Mouse (Mus musculus): ENCODE data around the gene Mphosph8. TPM values are rescaled to one million over a fixed set of nuclear protein-coding genes. Genes with fewer than 3 reads are reported as not detected.
A peak's percentile ranks its signal among the peaks of the same experiment; 100 is the strongest.

Gene Mphosph8
- 8.4 and 10.7 TPM in 2 replicates for polyA plus RNA-seq (2015; fragmentation: Nextera tagmentation; extraction: Ambion mirVana)

GRCm38 (mm10) chr14:56667969-56668802, at the start of gene Mphosph8:
Gene Mphosph8, plus strand, starts transcription at chr14:56668248.
- H3K27me3 ChIP-seq (ENCODE audit: control insufficient read depth, insufficient read depth, low read depth, low read length): no peaks in the 10 kb centered on the region
- H3K27ac ChIP-seq (ENCODE audit: low read length): peak within 1 kb of the TSS; percentile 88
- peak within 1 kb of the TSS; percentile 90 for H3K9ac ChIP-seq (ENCODE audit: low read depth, low read length)
- H3K9me3 ChIP-seq (replicated peaks; ENCODE audit: control insufficient read depth, low read length): no peaks in the 10 kb centered on the region
- WGBS (ENCODE audit: insufficient replicate concordance): under 1% methylated on average over 70 of the region's 70 CpGs
- ATAC-seq (ENCODE audit: low read depth): peak; percentile 99
- peaks cover 4% of the 10 kb centered on the region for H3K36me3 ChIP-seq (ENCODE audit: control insufficient read depth, insufficient read depth)
- peaks cover 13% of the 10 kb centered on the region for H3K4me1 ChIP-seq (ENCODE audit: control insufficient read depth, low read depth, low read length)
- peak within 1 kb of the TSS; percentile 89 for H3K4me3 ChIP-seq (ENCODE audit: low read depth, low read length)
- H3K4me2 ChIP-seq (ENCODE audit: low read depth, low read length): peak within 1 kb of the TSS; percentile 86

GRCm38 (mm10) chr14:56620425-56620824, 47.6 kb upstream of the Mphosph8 start:
- peak overlapping the region; percentile 74 for H3K27ac ChIP-seq (ENCODE audit: low read length)
- no peaks in the 10 kb centered on the region for H3K27me3 ChIP-seq (ENCODE audit: control insufficient read depth, insufficient read depth, low read depth, low read length)
- 65% methylated on average over 8 of the region's 8 CpGs for WGBS (ENCODE audit: insufficient replicate concordance)
- peak; percentile 97 for ATAC-seq (ENCODE audit: low read depth)
- no peaks in the 10 kb centered on the region for H3K9me3 ChIP-seq (replicated peaks; ENCODE audit: control insufficient read depth, low read length)
- 0 out of 2 replicates have a peak overlapping the region, but pooled peaks have one; percentile 13 for H3K4me3 ChIP-seq (ENCODE audit: low read depth, low read length)
- no peak overlapping the region for H3K9ac ChIP-seq (ENCODE audit: low read depth, low read length)
- H3K4me2 ChIP-seq (ENCODE audit: low read depth, low read length): peak overlapping the region; percentile 27; the same call in 1 of the 2 replicates
- H3K4me1 ChIP-seq (ENCODE audit: control insufficient read depth, low read depth, low read length): no peaks in the 10 kb centered on the region
- H3K36me3 ChIP-seq (ENCODE audit: control insufficient read depth, insufficient read depth): no peaks in the 10 kb centered on the region

DNA sequence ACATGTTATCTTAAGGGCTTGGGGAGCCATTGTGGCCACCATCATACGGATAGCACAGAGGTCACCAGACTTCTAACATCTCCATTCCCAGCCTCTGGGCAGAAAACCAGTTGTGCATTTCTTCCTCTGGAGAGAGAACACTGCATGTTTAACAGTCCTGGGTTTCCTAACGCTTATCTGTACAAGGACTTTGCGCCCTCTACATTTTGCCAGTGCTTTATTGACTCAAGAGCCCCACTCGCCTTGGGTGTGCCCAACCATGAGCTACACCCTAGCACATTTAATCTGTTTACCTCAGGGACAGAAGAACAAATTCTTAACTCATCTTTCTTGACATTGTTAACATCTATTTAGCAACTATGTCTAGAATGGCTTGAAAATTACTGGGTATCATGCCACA, 41.8 kb upstream of the Mphosph8 start:
- WGBS (ENCODE audit: insufficient replicate concordance): 59% methylated on average over 4 of the region's 4 CpGs
- H3K27ac ChIP-seq (ENCODE audit: low read length): no peak overlapping the region
- ATAC-seq (ENCODE audit: low read depth): peak; percentile 71; the same call in 1 of the 2 replicates

DNA sequence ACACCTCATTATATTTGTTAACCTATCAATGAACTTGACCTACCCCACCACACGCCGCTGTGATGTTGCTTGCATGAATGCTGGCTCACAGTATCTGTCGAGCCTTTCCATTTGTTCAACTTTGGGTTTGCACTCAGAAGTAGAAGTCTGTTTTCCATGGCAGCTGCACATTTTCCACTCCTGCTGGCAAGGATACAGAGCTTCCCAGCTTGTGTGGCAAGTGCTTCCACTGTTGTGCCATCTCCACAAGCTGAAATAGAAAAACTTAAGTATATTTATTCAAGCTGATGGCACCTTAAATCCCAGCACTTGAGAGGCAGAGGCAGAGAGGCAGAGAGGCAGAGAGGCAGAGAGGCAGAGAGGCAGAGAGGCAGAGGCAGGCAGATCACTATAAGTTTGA, 39.7 kb upstream of the Mphosph8 start:
- Histone ChIP-seq H3K27ac (ENCODE audit: low read length) (no peak overlapping the region), H3K27me3 (ENCODE audit: control insufficient read depth, insufficient read depth, low read depth, low read length) (no peaks in the 10 kb centered on the region), H3K4me1 (ENCODE audit: control insufficient read depth, low read depth, low read length) (no peaks in the 10 kb centered on the region), H3K36me3 (ENCODE audit: control insufficient read depth, insufficient read depth) (peaks cover 4% of the 10 kb centered on the region), H3K9ac (ENCODE audit: low read depth, low read length) (no peak overlapping the region), H3K9me3 (replicated peaks; ENCODE audit: control insufficient read depth, low read length) (no peaks in the 10 kb centered on the region), H3K4me3 (ENCODE audit: low read depth, low read length) (no peak overlapping the region), H3K4me2 (ENCODE audit: low read depth, low read length) (no peak overlapping the region)
- ATAC-seq (ENCODE audit: low read depth): no peak
- 71% methylated on average over 3 of the region's 3 CpGs for WGBS (ENCODE audit: insufficient replicate concordance)

More for the DNA sequence above, 41.8 kb upstream of the Mphosph8 start:
- H3K4me2 ChIP-seq (ENCODE audit: low read depth, low read length): no peak overlapping the region
- peaks cover 4% of the 10 kb centered on the region for H3K36me3 ChIP-seq (ENCODE audit: control insufficient read depth, insufficient read depth)
- no peak overlapping the region for H3K4me3 ChIP-seq (ENCODE audit: low read depth, low read length)
- no peak overlapping the region for H3K9ac ChIP-seq (ENCODE audit: low read depth, low read length)
- H3K9me3 ChIP-seq (replicated peaks; ENCODE audit: control insufficient read depth, low read length): no peaks in the 10 kb centered on the region
- no peaks in the 10 kb centered on the region for H3K27me3 ChIP-seq (ENCODE audit: control insufficient read depth, insufficient read depth, low read depth, low read length)
- H3K4me1 ChIP-seq (ENCODE audit: control insufficient read depth, low read depth, low read length): no peaks in the 10 kb centered on the region

DNA sequence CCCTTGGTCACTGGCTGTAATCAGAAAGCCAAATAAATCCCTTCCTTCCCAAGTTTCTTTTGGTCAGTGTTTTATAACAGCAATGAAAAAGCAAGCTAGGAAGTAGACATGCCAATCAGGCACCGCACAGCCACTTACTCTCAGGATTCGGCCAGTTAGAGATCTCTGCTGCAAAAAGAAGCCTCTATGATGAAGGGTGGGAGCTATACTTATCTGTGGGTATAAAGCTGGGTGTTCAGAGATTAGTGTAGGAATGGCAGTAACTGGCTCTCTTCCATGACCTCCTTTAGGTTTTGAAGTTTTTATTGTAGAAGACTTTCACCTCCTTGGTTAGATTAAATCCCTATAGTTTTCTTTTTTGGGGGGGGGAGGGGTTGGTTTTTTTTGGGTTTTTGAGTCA, 36.9 kb upstream of the Mphosph8 start:
- Histone ChIP-seq H3K4me2 (ENCODE audit: low read depth, low read length) (no peak overlapping the region), H3K9ac (ENCODE audit: low read depth, low read length) (no peak overlapping the region), H3K27me3 (ENCODE audit: control insufficient read depth, insufficient read depth, low read depth, low read length) (no peaks in the 10 kb centered on the region), H3K4me1 (ENCODE audit: control insufficient read depth, low read depth, low read length) (no peaks in the 10 kb centered on the region; the same call in 1 of the 2 replicates), H3K27ac (ENCODE audit: low read length) (no peak overlapping the region), H3K9me3 (replicated peaks; ENCODE audit: control insufficient read depth, low read length) (no peaks in the 10 kb centered on the region), H3K36me3 (ENCODE audit: control insufficient read depth, insufficient read depth) (peaks cover 8% of the 10 kb centered on the region), H3K4me3 (ENCODE audit: low read depth, low read length) (no peak overlapping the region)
- 55% methylated on average over 2 of the region's 2 CpGs for WGBS (ENCODE audit: insufficient replicate concordance)
- no peak for ATAC-seq (ENCODE audit: low read depth)

DNA sequence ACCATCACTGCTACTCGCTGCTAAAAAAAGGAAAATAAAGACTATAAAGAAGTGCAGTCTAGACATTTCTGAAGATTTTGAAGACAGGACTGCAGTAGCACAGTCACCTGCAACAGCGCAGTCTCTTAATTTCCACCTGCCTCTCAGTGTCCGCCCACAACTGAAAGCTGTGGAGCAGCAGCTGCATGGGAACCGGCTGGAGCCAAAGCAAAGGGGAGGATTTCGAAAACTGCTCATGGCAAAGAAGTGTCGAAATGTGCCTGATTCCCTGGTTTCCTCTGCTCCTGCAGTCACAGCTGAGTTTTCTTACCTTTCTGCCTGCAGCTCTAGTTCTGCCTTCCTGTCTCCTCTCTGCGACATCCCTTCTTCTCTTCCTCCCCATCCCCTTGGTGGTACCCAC, 20.8 kb upstream of the Mphosph8 start:
- Histone ChIP-seq H3K9me3 (replicated peaks; ENCODE audit: control insufficient read depth, low read length) (no peaks in the 10 kb centered on the region), H3K27me3 (ENCODE audit: control insufficient read depth, insufficient read depth, low read depth, low read length) (no peaks in the 10 kb centered on the region), H3K27ac (ENCODE audit: low read length) (no peak overlapping the region), H3K4me1 (ENCODE audit: control insufficient read depth, low read depth, low read length) (no peaks in the 10 kb centered on the region), H3K36me3 (ENCODE audit: control insufficient read depth, insufficient read depth) (no peaks in the 10 kb centered on the region), H3K4me3 (ENCODE audit: low read depth, low read length) (no peak overlapping the region), H3K4me2 (ENCODE audit: low read depth, low read length) (no peak overlapping the region), H3K9ac (ENCODE audit: low read depth, low read length) (no peak overlapping the region)
- no peak for ATAC-seq (ENCODE audit: low read depth)
- 63% methylated on average over 7 of the region's 7 CpGs for WGBS (ENCODE audit: insufficient replicate concordance)

- Histone ChIP-seq H3K36me3 (ENCODE audit: control insufficient read depth, insufficient read depth) (peaks cover 6% of the 10 kb centered on the region), H3K4me1 (ENCODE audit: control insufficient read depth, low read depth, low read length) (no peaks in the 10 kb centered on the region), H3K4me2 (ENCODE audit: low read depth, low read length) (no peak overlapping the region), H3K9ac (ENCODE audit: low read depth, low read length) (no peak overlapping the region), H3K27ac (ENCODE audit: low read length) (no peak overlapping the region), H3K4me3 (ENCODE audit: low read depth, low read length) (no peak overlapping the region), H3K9me3 (replicated peaks; ENCODE audit: control insufficient read depth, low read length) (no peaks in the 10 kb centered on the region), H3K27me3 (ENCODE audit: control insufficient read depth, insufficient read depth, low read depth, low read length) (no peaks in the 10 kb centered on the region)
- no peak for ATAC-seq (ENCODE audit: low read depth)
Measured at GRCm38 (mm10) chr14:56649448-56649847, 18.6 kb upstream of the Mphosph8 start.

DNA sequence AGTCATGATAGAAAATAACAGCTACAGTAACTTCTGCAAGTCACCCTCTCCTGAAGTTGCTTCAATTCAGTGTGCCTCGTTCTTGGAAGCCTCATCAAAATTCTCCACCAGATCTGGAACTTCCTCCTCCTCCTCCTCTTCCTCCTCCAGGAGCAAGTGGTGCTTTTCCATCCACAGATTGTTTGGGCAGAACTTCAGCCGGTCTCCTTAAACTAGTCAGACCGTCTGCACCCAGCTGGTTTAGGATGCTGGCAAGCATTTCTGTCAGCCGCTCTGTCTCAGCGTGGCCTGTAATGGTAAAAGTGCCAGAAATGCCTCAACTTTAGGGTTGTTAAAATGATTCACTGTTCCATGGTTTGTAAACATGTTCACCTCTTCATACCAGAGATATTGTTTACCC, 2.4 kb upstream of the Mphosph8 start:
- H3K4me3 ChIP-seq (ENCODE audit: low read depth, low read length): no peak overlapping the region
- ATAC-seq (ENCODE audit: low read depth): no peak
- no peaks in the 10 kb centered on the region for H3K27me3 ChIP-seq (ENCODE audit: control insufficient read depth, insufficient read depth, low read depth, low read length)
- H3K9ac ChIP-seq (ENCODE audit: low read depth, low read length): no peak overlapping the region
- no peak overlapping the region for H3K4me2 ChIP-seq (ENCODE audit: low read depth, low read length)
- 65% methylated on average over 5 of the region's 5 CpGs for WGBS (ENCODE audit: insufficient replicate concordance)
- no peaks in the 10 kb centered on the region for H3K36me3 ChIP-seq (ENCODE audit: control insufficient read depth, insufficient read depth)
- no peak overlapping the region for H3K27ac ChIP-seq (ENCODE audit: low read length)
- peaks cover 13% of the 10 kb centered on the region for H3K4me1 ChIP-seq (ENCODE audit: control insufficient read depth, low read depth, low read length)
- H3K9me3 ChIP-seq (replicated peaks; ENCODE audit: control insufficient read depth, low read length): no peaks in the 10 kb centered on the region

- Histone ChIP-seq H3K27me3 (ENCODE audit: control insufficient read depth, insufficient read depth, low read depth, low read length) (no peaks in the 10 kb centered on the region), H3K36me3 (ENCODE audit: control insufficient read depth, insufficient read depth) (no peaks in the 10 kb centered on the region), H3K9ac (ENCODE audit: low read depth, low read length) (no peak overlapping the region), H3K4me2 (ENCODE audit: low read depth, low read length) (peak overlapping the region; percentile 83; the same call in 1 of the 2 replicates), H3K4me1 (ENCODE audit: control insufficient read depth, low read depth, low read length) (peaks cover 13% of the 10 kb centered on the region), H3K9me3 (replicated peaks; ENCODE audit: control insufficient read depth, low read length) (no peaks in the 10 kb centered on the region), H3K27ac (ENCODE audit: low read length) (no peak overlapping the region), H3K4me3 (ENCODE audit: low read depth, low read length) (peak overlapping the region; percentile 89; the same call in 1 of the 2 replicates)
- ATAC-seq (ENCODE audit: low read depth): no peak
- WGBS (ENCODE audit: insufficient replicate concordance): 86% methylated on average over 3 of the region's 3 CpGs
Measured at GRCm38 (mm10) chr14:56666909-56667308, 1.1 kb upstream of the Mphosph8 start.
